Mouse (Mus musculus): Measurements from ENCODE around the gene Rrnad1. TPM values are rescaled to one million over a fixed set of nuclear protein-coding genes. Genes with fewer than 3 reads are reported as not detected.

The Rrnad1 gene
- total and polyA plus RNA-seq, 3 experiments, result 10.9 to 21.1 TPM; not detected in 1

DNA sequence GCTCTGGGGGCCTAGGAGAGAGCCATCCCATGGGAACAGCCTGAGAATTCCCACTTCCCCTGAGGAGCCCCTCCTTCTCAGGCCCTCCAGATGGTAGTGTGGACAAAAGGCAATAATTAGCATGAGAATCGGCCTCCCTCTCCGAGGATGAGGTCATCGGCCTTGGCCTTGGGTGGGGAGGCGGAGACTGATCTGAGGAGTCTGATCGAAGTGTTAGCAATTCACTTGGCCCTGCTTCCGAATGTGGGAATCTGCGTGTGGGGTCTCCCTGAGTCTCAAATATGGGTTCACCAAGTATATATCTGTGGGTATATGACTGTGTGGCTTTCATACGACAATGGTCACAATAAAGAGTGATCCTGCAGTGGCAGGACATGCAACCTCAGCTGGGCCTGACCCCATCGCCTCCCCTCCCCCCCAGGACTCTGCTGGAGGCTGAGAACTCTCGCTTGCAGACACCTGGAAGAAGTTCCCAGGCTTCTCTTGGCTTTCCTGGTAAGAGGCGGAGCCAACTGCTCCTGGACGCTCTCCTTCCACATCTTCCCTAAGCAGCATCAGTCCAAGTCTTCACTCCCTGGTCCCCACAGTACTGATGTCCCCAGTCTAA, 44.0 kb upstream of the Rrnad1 start:
- TF ChIP-seq MYC (IDR thresholded peaks at IDR 0.05; ENCODE audit: low read depth, low read length) (no peak), RCOR1 (IDR thresholded peaks at IDR 0.05; ENCODE audit: low read depth, low read length) (no peak)
- Histone ChIP-seq H3K9me3 (replicated peaks; ENCODE audit: insufficient read depth, low read length) (no peaks in the 10 kb centered on the region), H3K79me2 (ENCODE audit: control insufficient read depth, insufficient read depth, low read length, poor library complexity) (no peaks in the 10 kb centered on the region; the same call in 1 of the 2 replicates), H3K27ac (ENCODE audit: control insufficient read depth, low read depth, low read length) (no peak overlapping the region), H3K4me3 (ENCODE audit: control insufficient read depth in 1 of 2, insufficient read depth in 1 of 2, low read depth in 2 of 2, low read length in 2 of 2) (no peak overlapping the region), H3K27me3 (ENCODE audit: control insufficient read depth in 1 of 2, insufficient read depth in 2 of 2, low read length in 2 of 2) (peaks cover 11 to 15% of the 10 kb centered on the region in 2 experiments), H3K4me1 (ENCODE audit: control insufficient read depth in 1 of 2, insufficient read depth in 2 of 2, low read length in 2 of 2) (no peaks in the 10 kb centered on the region), H3K36me3 (ENCODE audit: control insufficient read depth in 1 of 2, insufficient read depth in 2 of 2, low read length in 2 of 2) (no peaks in the 10 kb centered on the region), H3K9ac (ENCODE audit: control insufficient read depth, low read depth, low read length, poor library complexity, severe bottlenecking) (no peak overlapping the region)
- no peak for DNase-seq (ENCODE audit: low read depth, low spot score)

DNA sequence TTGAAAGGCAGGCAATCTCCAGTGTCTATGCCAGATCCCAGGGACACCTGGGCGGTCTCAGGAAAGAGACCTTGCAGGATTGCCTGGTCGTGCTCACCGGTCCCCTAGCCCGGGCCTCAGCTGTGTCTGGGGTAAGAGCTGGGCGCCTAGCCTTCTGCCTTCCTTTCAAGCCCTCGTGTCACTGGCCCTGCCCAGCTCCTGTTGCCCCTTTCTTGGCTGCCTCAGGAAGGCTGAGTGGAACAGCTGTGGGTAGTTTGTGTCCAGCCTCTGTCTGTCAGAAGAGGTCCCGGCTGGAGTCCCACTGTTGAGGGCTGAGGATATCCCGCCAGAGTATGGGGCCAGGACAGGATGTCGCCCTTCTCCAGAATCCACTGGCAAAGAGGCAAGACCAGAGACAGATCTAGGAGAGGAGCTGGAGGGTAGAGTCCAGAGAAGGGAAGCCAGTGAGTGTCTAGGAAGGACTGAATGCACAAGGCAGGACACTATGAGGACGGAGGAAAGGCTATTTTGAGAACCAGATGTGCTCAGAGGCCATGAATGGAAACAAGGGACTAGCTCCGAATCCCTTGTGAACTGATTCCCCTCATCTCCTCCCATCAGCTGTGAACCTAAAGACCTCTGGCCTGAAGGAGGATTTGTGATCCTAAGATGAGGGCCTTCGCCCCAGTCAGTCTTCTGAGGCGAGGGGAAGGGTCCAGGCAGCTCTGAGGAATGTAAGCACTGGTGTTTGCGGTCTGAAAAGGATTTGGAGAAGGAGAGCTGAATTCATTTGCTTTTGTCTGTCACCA, 43.3 kb upstream of the Rrnad1 start:
- Histone ChIP-seq H3K4me3 (ENCODE audit: control insufficient read depth in 1 of 2, insufficient read depth in 1 of 2, low read depth in 2 of 2, low read length in 2 of 2) (no peak overlapping the region), H3K27ac (ENCODE audit: control insufficient read depth, low read depth, low read length) (no peak overlapping the region), H3K27me3 (ENCODE audit: control insufficient read depth in 1 of 2, insufficient read depth in 2 of 2, low read length in 2 of 2) (peaks cover 10 to 13% of the 10 kb centered on the region in 2 experiments), H3K36me3 (ENCODE audit: control insufficient read depth in 1 of 2, insufficient read depth in 2 of 2, low read length in 2 of 2) (no peaks in the 10 kb centered on the region), H3K9me3 (replicated peaks; ENCODE audit: insufficient read depth, low read length) (no peaks in the 10 kb centered on the region), H3K79me2 (ENCODE audit: control insufficient read depth, insufficient read depth, low read length, poor library complexity) (no peaks in the 10 kb centered on the region; the same call in 1 of the 2 replicates), H3K4me1 (ENCODE audit: control insufficient read depth in 1 of 2, insufficient read depth in 2 of 2, low read length in 2 of 2) (no peaks in the 10 kb centered on the region), H3K9ac (ENCODE audit: control insufficient read depth, low read depth, low read length, poor library complexity, severe bottlenecking) (no peak overlapping the region)
- no peak for DNase-seq (ENCODE audit: low read depth, low spot score)
- TF ChIP-seq JUND (IDR thresholded peaks at IDR 0.05; ENCODE audit: low read depth, low read length) (no peak), TBP (IDR thresholded peaks at IDR 0.05; ENCODE audit: low read depth, low read length) (no peak), KAT2A (conservative IDR thresholded peaks at IDR 0.05; ENCODE audit: low read depth, low read length) (no peak), USF1 (IDR thresholded peaks at IDR 0.05; ENCODE audit: low read depth, low read length) (no peak), HCFC1 (IDR thresholded peaks at IDR 0.05; ENCODE audit: low read depth, low read length) (no peak)

DNA sequence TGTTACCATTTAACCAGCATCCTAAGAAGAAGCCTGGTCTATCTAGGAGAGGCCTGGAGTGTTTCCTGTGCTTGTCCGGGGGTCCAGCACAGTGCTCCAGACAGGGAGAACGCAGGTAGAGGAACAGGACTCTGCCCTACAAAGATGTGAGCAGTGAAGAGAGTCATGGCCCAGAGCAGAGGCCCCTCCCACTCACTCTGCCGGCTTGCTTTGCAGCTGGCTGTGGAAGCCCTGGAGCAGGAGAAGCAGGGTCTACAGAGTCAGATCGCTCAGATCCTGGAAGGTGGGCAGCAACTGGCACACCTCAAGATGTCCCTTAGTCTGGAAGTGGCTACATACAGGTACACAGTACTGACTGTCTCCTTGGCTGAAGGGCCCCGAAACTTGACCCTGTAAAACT, 42.3 kb upstream of the Rrnad1 start:
- DNase-seq (ENCODE audit: low read depth, low spot score), result no peak
- peaks cover 9 to 15% of the 10 kb centered on the region in 2 experiments for H3K27me3 ChIP-seq (ENCODE audit: control insufficient read depth in 1 of 2, insufficient read depth in 2 of 2, low read length in 2 of 2)
- H3K9me3 ChIP-seq (replicated peaks; ENCODE audit: insufficient read depth, low read length), result no peaks in the 10 kb centered on the region
- H3K4me1 ChIP-seq (ENCODE audit: control insufficient read depth in 1 of 2, insufficient read depth in 2 of 2, low read length in 2 of 2), result no peaks in the 10 kb centered on the region
- no peaks in the 10 kb centered on the region; the same call in 1 of the 2 replicates for H3K79me2 ChIP-seq (ENCODE audit: control insufficient read depth, insufficient read depth, low read length, poor library complexity)
- H3K27ac ChIP-seq (ENCODE audit: control insufficient read depth, low read depth, low read length), result no peak overlapping the region
- no peaks in the 10 kb centered on the region for H3K36me3 ChIP-seq (ENCODE audit: control insufficient read depth in 1 of 2, insufficient read depth in 2 of 2, low read length in 2 of 2)
- no peak overlapping the region for H3K4me3 ChIP-seq (ENCODE audit: control insufficient read depth in 1 of 2, insufficient read depth in 1 of 2, low read depth in 2 of 2, low read length in 2 of 2)
- TF ChIP-seq GATA1 (IDR thresholded peaks at IDR 0.05; ENCODE audit: low read depth, low read length) (no peak), ZNF384 (IDR thresholded peaks at IDR 0.05; ENCODE audit: low read depth, low read length) (no peak), USF1 (IDR thresholded peaks at IDR 0.05; ENCODE audit: low read depth, low read length) (no peak), GABPA (IDR thresholded peaks at IDR 0.05; ENCODE audit: low read depth, low read length) (no peak), POLR2AphosphoS2 (IDR thresholded peaks at IDR 0.05; ENCODE audit: low read length) (no peak), TBP (IDR thresholded peaks at IDR 0.05; ENCODE audit: low read depth, low read length) (no peak), CTCF (IDR thresholded peaks at IDR 0.05 in 2 of 3, conservative IDR thresholded peaks at IDR 0.05 in 1 of 3; ENCODE audit: control insufficient read depth in 1 of 3, insufficient read depth in 1 of 3, low read depth in 2 of 3, low read length in 3 of 3, poor library complexity in 1 of 3, severe bottlenecking in 1 of 3) (no peak), MYC (IDR thresholded peaks at IDR 0.05; ENCODE audit: low read depth, low read length) (no peak), CHD2 (IDR thresholded peaks at IDR 0.05; ENCODE audit: low read length) (no peak), RCOR1 (IDR thresholded peaks at IDR 0.05; ENCODE audit: low read depth, low read length) (no peak), SMC3 (IDR thresholded peaks at IDR 0.05; ENCODE audit: low read depth, low read length) (no peak), CHD1 (IDR thresholded peaks at IDR 0.05; ENCODE audit: low read depth, low read length) (no peak), ELF1 (IDR thresholded peaks at IDR 0.05; ENCODE audit: low read depth, low read length) (no peak), NRF1 (IDR thresholded peaks at IDR 0.05; ENCODE audit: insufficient read depth, low read depth, low read length, poor library complexity, severe bottlenecking) (no peak), MAX (IDR thresholded peaks at IDR 0.05; ENCODE audit: low read length) (no peak), POLR2A (IDR thresholded peaks at IDR 0.05; ENCODE audit: control insufficient read depth in 1 of 2, insufficient read depth in 1 of 2, low read depth in 1 of 2, low read length in 2 of 2, poor library complexity in 1 of 2) (no peak), RAD21 (IDR thresholded peaks at IDR 0.05; ENCODE audit: low read depth, low read length) (no peak), ETS1 (IDR thresholded peaks at IDR 0.05; ENCODE audit: low read depth, low read length) (no peak)
- H3K9ac ChIP-seq (ENCODE audit: control insufficient read depth, low read depth, low read length, poor library complexity, severe bottlenecking), result no peak overlapping the region
